Mouse (Mus musculus) neural tube, embryonic 13.5 days (tissue): ENCODE results near the gene Brk1. TPM values are rescaled to one million over a fixed set of nuclear protein-coding genes. Genes with fewer than 3 reads are reported as not detected.

Experiments
- ATAC-seq: fragments of 200-750 bp; cut with Nextera tagmentation; 2 replicates; pipeline ENCODE4 v1.8.0; 2017; ENCODE audit warnings: low read depth, mild to moderate bottlenecking, moderate TSS enrichment, moderate library complexity
- H3K27ac ChIP-seq: fragments of 300-500 bp; sonication (generic); replicated peaks from 2 replicates; pipeline ENCODE4 v1.5.1; 2015; ENCODE audit warnings: moderate library complexity, mild to moderate bottlenecking, inconsistent platforms
- H3K27me3 ChIP-seq: fragments of 300-500 bp; sonication (generic); 2 replicates; pipeline ENCODE4 v1.6.1; 2015; ENCODE audit warnings: mild to moderate bottlenecking, inconsistent platforms
- H3K36me3 ChIP-seq: fragments of 300-500 bp; sonication (generic); 2 replicates; pipeline ENCODE4 v1.6.1; 2015; ENCODE audit warnings: mild to moderate bottlenecking, inconsistent platforms
- H3K4me1 ChIP-seq: fragments of 300-500 bp; sonication (generic); replicated peaks from 2 replicates; pipeline ENCODE4 v1.6.1; 2015; ENCODE audit warnings: inconsistent platforms
- H3K4me2 ChIP-seq: fragments of 300-500 bp; sonication (generic); 2 replicates; pipeline ENCODE4 v1.6.1; 2015; ENCODE audit warnings: inconsistent platforms, mild to moderate bottlenecking, moderate library complexity
- H3K4me3 ChIP-seq: fragments of 300-500 bp; sonication (generic); 2 replicates; pipeline ENCODE4 v1.5.1; 2015; ENCODE audit warnings: mild to moderate bottlenecking, inconsistent platforms
- H3K9ac ChIP-seq: fragments of 300-500 bp; sonication (generic); 2 replicates; pipeline ENCODE4 v1.6.1; 2015; ENCODE audit warnings: moderate library complexity, mild to moderate bottlenecking, inconsistent platforms
- H3K9me3 ChIP-seq: fragments of 300-500 bp; sonication (generic); 2 replicates; pipeline ENCODE4 v1.6.1; 2016; ENCODE audit warnings: inconsistent platforms
- WGBS: fragments of 180-500 bp; shearing (Covaris S2); methylation state at CpG from one replicate; pipeline ENCODE4 v1.1.7; 2015; 5-methylcytosine and 5-hydroxymethylcytosine counted together
- polyA plus RNA-seq: library from polyadenylated mRNA; unstranded; fragments of >200 nt; fragmentation: Nextera tagmentation; extraction: Ambion mirVana; gene quantifications from 2 replicates; pipeline ENCODE4 v1.2.1, GENCODE M21; 2015

Gene Brk1
- polyA plus RNA-seq, 1 experiment from 2014 or later = 241 TPM

DNA sequence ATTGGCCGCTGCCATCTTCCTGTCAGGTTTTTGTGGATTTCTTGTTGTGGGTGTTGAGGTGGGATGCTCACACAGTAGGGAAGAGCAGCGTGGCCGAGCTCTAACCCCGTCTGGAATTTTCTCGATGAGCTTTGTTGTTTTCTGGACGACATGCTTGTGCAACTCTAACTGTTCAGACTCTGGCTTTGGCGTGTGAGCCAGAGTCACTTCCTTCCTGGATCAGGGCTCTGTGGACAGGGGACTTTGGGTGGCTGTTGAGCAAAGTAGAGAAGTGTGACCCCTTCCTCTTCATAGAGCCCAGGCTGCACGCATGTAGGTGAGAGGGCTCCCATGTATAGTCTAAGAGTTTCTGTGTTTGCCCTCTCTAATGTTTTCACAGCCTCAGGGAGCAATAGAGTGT is 49.5 kb downstream of the Brk1 start:
- H3K4me2 ChIP-seq = no peak overlapping the region
- no peaks in the 10 kb centered on the region for H3K9me3 ChIP-seq
- H3K36me3 ChIP-seq = no peaks in the 10 kb centered on the region
- no peak for ATAC-seq
- no peak overlapping the region for H3K4me3 ChIP-seq
- H3K9ac ChIP-seq = no peak overlapping the region
- H3K27me3 ChIP-seq = no peaks in the 10 kb centered on the region
- H3K4me1 ChIP-seq = no peaks in the 10 kb centered on the region
- H3K27ac ChIP-seq = no peak overlapping the region
- 81% methylated on average over 8 of the region's 8 CpGs for WGBS

GRCm38 (mm10) chr6:113654753-113655397 is 50.3 kb downstream of the Brk1 start:
- Histone ChIP-seq H3K9ac (no peak overlapping the region), H3K4me1 (no peaks in the 10 kb centered on the region), H3K36me3 (no peaks in the 10 kb centered on the region), H3K27me3 (no peaks in the 10 kb centered on the region), H3K4me2 (no peak overlapping the region), H3K9me3 (no peaks in the 10 kb centered on the region), H3K4me3 (no peak overlapping the region), H3K27ac (no peak overlapping the region)
- ATAC-seq = no peak
- 71% methylated on average over 16 of the region's 16 CpGs for WGBS

- H3K4me1 ChIP-seq = no peaks in the 10 kb centered on the region
- ATAC-seq = no peak
- no peak overlapping the region for H3K9ac ChIP-seq
- H3K4me3 ChIP-seq = no peak overlapping the region
- no peaks in the 10 kb centered on the region for H3K9me3 ChIP-seq
- H3K27ac ChIP-seq = no peak overlapping the region
- no peaks in the 10 kb centered on the region for H3K36me3 ChIP-seq
- no peaks in the 10 kb centered on the region for H3K27me3 ChIP-seq
- WGBS = 92% methylated on average over 3 of the region's 3 CpGs
- H3K4me2 ChIP-seq = no peak overlapping the region
Observed at GRCm38 (mm10) chr6:113655475-113655874, 50.9 kb downstream of the Brk1 start.

DNA sequence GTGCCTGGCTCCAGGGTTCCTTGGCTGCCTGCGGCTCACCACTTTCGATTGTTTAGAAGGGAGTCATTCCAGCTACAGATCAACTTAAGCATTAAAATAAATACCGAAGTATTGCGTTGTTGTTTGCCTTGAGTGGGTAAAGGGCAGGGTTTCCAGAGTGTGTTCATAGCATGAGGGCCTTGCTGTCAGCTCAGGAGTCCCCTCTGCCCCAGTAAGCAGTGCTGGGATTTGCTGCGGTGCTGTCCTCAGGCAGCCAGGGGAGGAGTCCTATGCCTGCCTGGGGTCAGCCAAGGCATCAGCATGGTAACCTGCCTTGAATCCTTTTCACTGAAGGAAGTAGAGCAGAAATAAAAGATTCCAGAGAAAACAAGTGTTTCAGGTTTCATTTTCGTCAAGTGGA is 52.3 kb downstream of the Brk1 start:
- Histone ChIP-seq H3K36me3 (no peaks in the 10 kb centered on the region), H3K27me3 (no peaks in the 10 kb centered on the region), H3K4me1 (peaks cover 2% of the 10 kb centered on the region; the same call in 1 of the 2 replicates), H3K9ac (no peak overlapping the region), H3K27ac (no peak overlapping the region), H3K9me3 (no peaks in the 10 kb centered on the region), H3K4me3 (no peak overlapping the region), H3K4me2 (no peak overlapping the region)
- no peak for ATAC-seq
- 88% methylated on average over 6 of the region's 6 CpGs for WGBS

GRCm38 (mm10) chr6:113658226-113658625 is 53.7 kb downstream of the Brk1 start:
- WGBS = 76% methylated on average over 3 of the region's 3 CpGs
- no peak overlapping the region for H3K4me3 ChIP-seq
- no peaks in the 10 kb centered on the region for H3K9me3 ChIP-seq
- peak overlapping the region; percentile 33; the same call in 1 of the 2 replicates for H3K27ac ChIP-seq
- H3K9ac ChIP-seq = no peak overlapping the region
- no peak overlapping the region for H3K4me2 ChIP-seq
- H3K4me1 ChIP-seq = peaks cover 4% of the 10 kb centered on the region; the same call in 1 of the 2 replicates
- H3K27me3 ChIP-seq = no peaks in the 10 kb centered on the region
- no peaks in the 10 kb centered on the region for H3K36me3 ChIP-seq
- no peak for ATAC-seq

DNA sequence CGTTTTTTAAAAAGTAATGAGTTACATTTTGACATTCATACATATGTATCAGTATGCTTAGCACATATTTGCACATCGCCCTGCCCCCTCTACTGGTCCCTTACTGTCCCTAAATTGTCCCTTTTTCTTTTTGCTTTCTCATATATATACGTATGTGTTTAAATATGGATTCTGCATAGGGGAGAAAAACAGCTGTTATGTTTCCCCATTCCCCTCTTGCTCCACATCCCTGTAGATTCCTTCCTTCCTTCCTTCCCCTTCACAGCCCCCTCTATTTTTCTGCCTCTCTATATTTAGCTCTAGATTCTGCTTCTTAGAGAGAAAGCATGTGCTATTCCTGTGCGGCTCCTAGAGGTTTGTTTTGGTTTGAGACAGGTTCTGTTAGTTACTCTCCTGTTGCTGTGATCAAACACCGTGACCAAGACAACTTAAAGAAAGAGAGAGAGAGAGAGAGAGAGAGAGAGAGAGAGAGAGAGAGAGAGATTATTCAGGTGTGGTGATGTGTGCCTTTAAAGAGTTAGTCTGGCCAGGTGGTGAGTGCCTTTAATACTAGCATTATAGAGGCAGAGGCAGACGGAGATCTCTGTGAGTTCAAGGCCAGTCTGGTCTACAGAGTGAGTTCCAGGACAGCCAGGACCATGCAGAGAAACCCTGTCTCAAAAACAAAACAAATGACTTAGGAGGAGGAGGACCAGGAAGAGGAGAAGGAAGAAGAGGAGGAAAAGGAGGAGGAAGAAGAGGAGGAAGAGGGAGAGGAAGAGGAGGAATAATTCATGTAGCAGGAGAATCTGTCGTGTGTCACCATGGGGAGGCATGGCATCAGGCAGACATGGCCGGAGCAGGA is 55.3 kb downstream of the Brk1 start:
- ATAC-seq = no peak
- Histone ChIP-seq H3K9me3 (no peaks in the 10 kb centered on the region), H3K36me3 (no peaks in the 10 kb centered on the region), H3K4me3 (no peak overlapping the region), H3K27ac (no peak overlapping the region), H3K4me2 (no peak overlapping the region), H3K9ac (no peak overlapping the region), H3K4me1 (peaks cover 4% of the 10 kb centered on the region; the same call in 1 of the 2 replicates), H3K27me3 (no peaks in the 10 kb centered on the region)
- 78% methylated on average over 8 of the region's 8 CpGs for WGBS

DNA sequence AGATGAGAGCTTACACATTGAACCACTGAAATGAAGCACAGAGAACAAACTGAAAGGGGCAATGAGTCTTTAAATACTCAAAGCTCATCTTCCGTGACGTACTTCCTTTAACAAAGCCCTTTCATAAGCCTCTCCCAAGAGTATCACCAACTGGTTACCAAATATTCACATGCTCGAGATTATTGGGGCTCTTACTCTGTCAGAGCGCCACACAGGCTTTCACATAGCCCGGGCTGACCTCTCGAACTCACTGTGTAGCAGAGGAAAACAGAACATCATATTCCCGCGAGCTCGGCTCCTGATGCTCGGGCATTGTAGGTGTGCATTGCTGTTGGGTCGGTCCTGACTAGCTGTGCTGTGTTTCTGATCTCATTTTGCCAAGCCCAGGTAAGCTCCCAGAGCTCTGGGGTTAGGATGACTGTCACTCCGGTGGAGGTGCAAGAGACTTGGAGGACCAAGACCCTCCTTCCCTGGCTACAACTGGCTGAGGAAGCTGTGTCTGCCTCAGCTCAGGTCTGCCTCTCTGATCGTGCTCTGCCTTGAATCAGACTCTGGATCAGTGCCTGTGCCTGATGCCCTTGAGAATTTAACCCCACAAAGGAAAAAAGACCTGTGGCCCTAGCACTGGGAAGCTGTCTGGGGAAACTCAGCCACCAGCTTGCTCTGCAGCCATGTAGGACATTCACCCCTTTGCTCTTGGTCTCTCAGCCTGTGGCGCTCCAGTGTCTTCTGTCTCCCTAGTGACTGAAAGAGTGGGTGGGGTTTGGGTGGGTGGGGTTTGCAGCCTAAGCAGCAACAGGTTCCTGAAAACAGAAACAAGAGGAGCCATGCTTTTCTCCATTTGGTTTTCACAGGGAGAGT is 56.1 kb downstream of the Brk1 start:
- no peak for ATAC-seq
- Histone ChIP-seq H3K9ac (no peak overlapping the region), H3K9me3 (no peaks in the 10 kb centered on the region), H3K27ac (no peak overlapping the region), H3K4me1 (peaks cover 4% of the 10 kb centered on the region; the same call in 1 of the 2 replicates), H3K4me3 (no peak overlapping the region), H3K36me3 (no peaks in the 10 kb centered on the region), H3K27me3 (no peaks in the 10 kb centered on the region), H3K4me2 (no peak overlapping the region)
- WGBS = 75% methylated on average over 14 of the region's 14 CpGs

GRCm38 (mm10) chr6:113661353-113662241 is 57.0 kb downstream of the Brk1 start:
- no peaks in the 10 kb centered on the region for H3K36me3 ChIP-seq
- no peak overlapping the region for H3K4me3 ChIP-seq
- peaks cover 4% of the 10 kb centered on the region; the same call in 1 of the 2 replicates for H3K4me1 ChIP-seq
- ATAC-seq = no peak
- no peak overlapping the region for H3K9ac ChIP-seq
- H3K27ac ChIP-seq = no peak overlapping the region
- H3K27me3 ChIP-seq = no peaks in the 10 kb centered on the region
- no peaks in the 10 kb centered on the region for H3K9me3 ChIP-seq
- no peak overlapping the region for H3K4me2 ChIP-seq
- WGBS = 64% methylated on average over 12 of the region's 12 CpGs

DNA sequence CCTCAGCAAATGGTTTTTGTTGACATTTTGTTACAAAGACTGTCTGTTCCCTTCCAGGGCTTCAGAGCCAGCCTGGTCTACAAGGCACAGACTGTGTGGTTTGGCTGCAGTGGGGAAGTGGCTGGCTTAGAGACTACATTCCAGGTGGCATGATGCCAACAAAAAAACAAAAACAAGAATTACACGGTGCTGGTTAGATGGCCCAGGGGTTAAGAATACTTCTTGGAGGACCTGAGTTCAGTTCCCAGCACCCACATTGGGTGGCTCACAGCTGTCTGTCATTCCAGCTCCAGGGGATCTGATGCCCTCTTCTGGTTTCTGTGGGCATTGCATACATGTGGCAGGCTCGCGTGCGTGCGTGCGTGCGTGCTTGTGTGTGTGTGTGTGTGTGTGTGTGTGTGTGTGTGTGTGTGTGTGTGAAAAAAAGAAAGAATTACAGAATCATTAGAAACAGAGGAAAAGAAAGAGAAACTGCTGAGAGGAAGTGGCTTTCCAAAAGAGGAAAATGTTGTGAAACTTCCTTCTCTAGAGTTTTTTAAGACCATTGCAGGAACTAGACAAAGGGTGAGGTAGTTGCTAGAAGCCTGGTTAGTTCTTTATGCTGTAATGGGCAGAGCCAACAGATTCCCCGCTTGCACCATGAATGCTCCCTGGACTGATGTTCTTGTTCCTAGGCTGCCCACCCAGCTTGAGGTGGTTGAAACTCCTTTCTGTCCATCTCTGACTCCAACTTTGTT is 58.6 kb downstream of the Brk1 start:
- Histone ChIP-seq H3K27me3 (no peaks in the 10 kb centered on the region), H3K9me3 (no peaks in the 10 kb centered on the region), H3K9ac (no peak overlapping the region), H3K4me3 (no peak overlapping the region), H3K4me2 (no peak overlapping the region), H3K36me3 (no peaks in the 10 kb centered on the region), H3K27ac (no peak overlapping the region), H3K4me1 (peaks cover 4% of the 10 kb centered on the region; the same call in 1 of the 2 replicates)
- ATAC-seq = no peak
- WGBS = 94% methylated on average over 8 of the region's 8 CpGs

DNA sequence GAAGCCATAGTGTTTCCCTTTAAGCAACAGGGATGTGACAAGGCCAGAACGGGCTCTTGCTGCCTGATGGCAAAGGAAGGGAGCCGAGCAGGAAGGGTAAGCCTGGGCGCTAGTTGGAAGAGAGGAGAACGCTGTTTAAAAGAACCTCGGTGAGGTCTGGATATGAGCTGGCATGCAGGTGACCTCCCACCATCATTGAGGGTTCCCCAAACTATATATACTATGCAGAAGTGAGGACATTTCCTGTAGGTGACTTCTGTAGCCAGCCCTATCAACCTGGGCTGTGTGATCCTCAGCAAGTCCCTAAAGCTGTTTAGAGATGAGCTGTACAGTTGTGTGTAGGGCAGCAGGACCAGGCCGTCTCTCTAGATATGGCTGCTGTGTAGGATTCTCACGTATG is 59.7 kb downstream of the Brk1 start:
- no peaks in the 10 kb centered on the region for H3K9me3 ChIP-seq
- no peak overlapping the region for H3K27ac ChIP-seq
- H3K36me3 ChIP-seq = no peaks in the 10 kb centered on the region
- ATAC-seq = no peak
- no peak overlapping the region for H3K4me3 ChIP-seq
- no peak overlapping the region for H3K4me2 ChIP-seq
- H3K9ac ChIP-seq = no peak overlapping the region
- 91% methylated on average over 7 of the region's 7 CpGs for WGBS
- H3K4me1 ChIP-seq = peaks cover 12% of the 10 kb centered on the region
- H3K27me3 ChIP-seq = no peaks in the 10 kb centered on the region
